Mouse (Mus musculus) midbrain, embryonic 12.5 days (tissue): ENCODE measurements around the gene Rpa1. TPM values are rescaled to one million over a fixed set of nuclear protein-coding genes. Genes with fewer than 3 reads are reported as not detected.
A peak's percentile ranks its signal among the peaks of the same experiment; 100 is the strongest.

Experiments used
- ATAC-seq: fragments of 200-750 bp; cut with Nextera tagmentation; 2 replicates; pipeline ENCODE4 v1.8.0; 2017; ENCODE audit warnings: low read depth, moderate TSS enrichment, moderate library complexity; ENCODE audit not compliant: low FRiP score
- H3K27ac ChIP-seq: fragments of 300-500 bp; sonication (generic); replicated peaks from 2 replicates; pipeline ENCODE4 v1.5.1; 2016; ENCODE audit warnings: mild to moderate bottlenecking
- H3K27me3 ChIP-seq: fragments of 300-500 bp; sonication (generic); 2 replicates; pipeline ENCODE4 v1.6.1; 2016; ENCODE audit warnings: mild to moderate bottlenecking
- H3K36me3 ChIP-seq: fragments of 300-500 bp; sonication (generic); 2 replicates; pipeline ENCODE4 v1.6.1; 2016
- H3K4me1 ChIP-seq: fragments of 300-500 bp; sonication (generic); 2 replicates; pipeline ENCODE4 v1.6.1; 2016
- H3K4me2 ChIP-seq: fragments of 300-500 bp; sonication (generic); replicated peaks from 2 replicates; pipeline ENCODE4 v1.6.1; 2016; ENCODE audit warnings: mild to moderate bottlenecking, moderate library complexity
- H3K4me3 ChIP-seq: fragments of 300-500 bp; sonication (generic); 2 replicates; pipeline ENCODE4 v1.5.1; 2016; ENCODE audit warnings: mild to moderate bottlenecking
- H3K9ac ChIP-seq: fragments of 300-500 bp; sonication (generic); replicated peaks from 2 replicates; pipeline ENCODE4 v1.6.1; 2016; ENCODE audit warnings: mild to moderate bottlenecking, moderate library complexity
- H3K9me3 ChIP-seq: fragments of 300-500 bp; sonication (generic); 2 replicates; pipeline ENCODE4 v1.6.1; 2016; ENCODE audit warnings: mild to moderate bottlenecking
- WGBS: fragments of 180-500 bp; shearing (Covaris S2); methylation state at CpG from one replicate; pipeline ENCODE4 v1.1.7; 2016; 5-methylcytosine and 5-hydroxymethylcytosine counted together
- polyA plus RNA-seq: library from polyadenylated mRNA; unstranded; fragments of >200 nt; fragmentation: Nextera tagmentation; extraction: Ambion mirVana; gene quantifications from 2 replicates; pipeline ENCODE4 v1.2.1, GENCODE M21; 2016

The Rpa1 gene
- polyA plus RNA-seq, 1 experiment from 2014 or later: 110 TPM

GRCm38 (mm10) chr11:75344716-75345115, 3.4 kb downstream of the Rpa1 start:
- Histone ChIP-seq H3K36me3 (peaks cover 12% of the 10 kb centered on the region), H3K9ac (no peak overlapping the region), H3K4me2 (no peak overlapping the region), H3K4me3 (no peak overlapping the region), H3K9me3 (no peaks in the 10 kb centered on the region), H3K27ac (no peak overlapping the region), H3K27me3 (no peaks in the 10 kb centered on the region), H3K4me1 (peaks cover 20% of the 10 kb centered on the region)
- no peak for ATAC-seq
- 96% methylated on average over 5 of the region's 5 CpGs for WGBS

GRCm38 (mm10) chr11:75344163-75344562, 4.0 kb downstream of the Rpa1 start:
- WGBS: 91% methylated on average over 2 of the region's 2 CpGs
- peaks cover 15% of the 10 kb centered on the region for H3K36me3 ChIP-seq
- ATAC-seq: no peak

GRCm38 (mm10) chr11:75343096-75343495, 5.0 kb downstream of the Rpa1 start:
- 96% methylated on average over 2 of the region's 2 CpGs for WGBS
- Histone ChIP-seq H3K9ac (no peak overlapping the region), H3K4me1 (peaks cover 15% of the 10 kb centered on the region), H3K9me3 (no peaks in the 10 kb centered on the region), H3K4me2 (no peak overlapping the region), H3K27ac (no peak overlapping the region), H3K4me3 (no peak overlapping the region), H3K36me3 (peaks cover 26% of the 10 kb centered on the region), H3K27me3 (no peaks in the 10 kb centered on the region)
- ATAC-seq: no peak

More at GRCm38 (mm10) chr11:75344163-75344562, 4.0 kb downstream of the Rpa1 start:
- no peak overlapping the region for H3K9ac ChIP-seq
- H3K4me1 ChIP-seq: peaks cover 20% of the 10 kb centered on the region
- H3K9me3 ChIP-seq: no peaks in the 10 kb centered on the region
- H3K4me2 ChIP-seq: no peak overlapping the region
- no peak overlapping the region for H3K4me3 ChIP-seq
- no peak overlapping the region for H3K27ac ChIP-seq
- H3K27me3 ChIP-seq: no peaks in the 10 kb centered on the region

GRCm38 (mm10) chr11:75340698-75341345, 7.3 kb downstream of the Rpa1 start:
- no peaks in the 10 kb centered on the region for H3K9me3 ChIP-seq
- no peak for ATAC-seq
- no peak overlapping the region for H3K9ac ChIP-seq
- no peaks in the 10 kb centered on the region for H3K4me1 ChIP-seq
- 83% methylated on average over 12 of the region's 12 CpGs for WGBS
- no peak overlapping the region for H3K4me3 ChIP-seq
- H3K27me3 ChIP-seq: no peaks in the 10 kb centered on the region
- H3K4me2 ChIP-seq: no peak overlapping the region
- H3K36me3 ChIP-seq: peaks cover 46% of the 10 kb centered on the region
- no peak overlapping the region for H3K27ac ChIP-seq

- WGBS: 91% methylated on average over 14 of the region's 14 CpGs
- Histone ChIP-seq H3K4me1 (no peaks in the 10 kb centered on the region), H3K9me3 (no peaks in the 10 kb centered on the region), H3K4me2 (no peak overlapping the region), H3K27ac (0 out of 2 replicates have a peak overlapping the region, but pooled peaks have one; percentile 10), H3K4me3 (no peak overlapping the region), H3K27me3 (no peaks in the 10 kb centered on the region), H3K36me3 (peaks cover 46% of the 10 kb centered on the region), H3K9ac (no peak overlapping the region)
- no peak for ATAC-seq
Measured at GRCm38 (mm10) chr11:75340076-75340475, 8.0 kb downstream of the Rpa1 start.

GRCm38 (mm10) chr11:75337246-75337645, 10.9 kb downstream of the Rpa1 start:
- Histone ChIP-seq H3K9me3 (no peaks in the 10 kb centered on the region), H3K4me2 (no peak overlapping the region), H3K36me3 (peaks cover 46% of the 10 kb centered on the region), H3K4me1 (no peaks in the 10 kb centered on the region), H3K9ac (no peak overlapping the region), H3K27me3 (no peaks in the 10 kb centered on the region), H3K27ac (no peak overlapping the region), H3K4me3 (no peak overlapping the region)
- no peak for ATAC-seq
- WGBS: 94% methylated on average over 7 of the region's 7 CpGs

- WGBS: 86% methylated on average over 8 of the region's 8 CpGs
Measured at GRCm38 (mm10) chr11:75336676-75337075, 11.4 kb downstream of the Rpa1 start.

GRCm38 (mm10) chr11:75325969-75326311, 22.2 kb downstream of the Rpa1 start:
- 0 out of 2 replicates have a peak, but pooled peaks cover 3% of the 10 kb centered on the region for H3K4me1 ChIP-seq
- H3K27ac ChIP-seq: no peak overlapping the region
- no peak overlapping the region for H3K4me2 ChIP-seq
- no peaks in the 10 kb centered on the region for H3K9me3 ChIP-seq
- no peak overlapping the region for H3K4me3 ChIP-seq
- peaks cover 20% of the 10 kb centered on the region for H3K36me3 ChIP-seq
- 92% methylated on average over 7 of the region's 7 CpGs for WGBS
- H3K9ac ChIP-seq: no peak overlapping the region
- no peak for ATAC-seq
- H3K27me3 ChIP-seq: no peaks in the 10 kb centered on the region

More at GRCm38 (mm10) chr11:75336676-75337075, 11.4 kb downstream of the Rpa1 start:
- no peak overlapping the region for H3K27ac ChIP-seq
- no peak overlapping the region for H3K4me2 ChIP-seq
- no peak overlapping the region for H3K9ac ChIP-seq
- H3K36me3 ChIP-seq: peaks cover 46% of the 10 kb centered on the region
- no peak overlapping the region for H3K4me3 ChIP-seq
- no peaks in the 10 kb centered on the region for H3K9me3 ChIP-seq
- no peaks in the 10 kb centered on the region for H3K4me1 ChIP-seq
- no peak for ATAC-seq
- no peaks in the 10 kb centered on the region for H3K27me3 ChIP-seq

GRCm38 (mm10) chr11:75325116-75325968, 22.8 kb downstream of the Rpa1 start:
- Histone ChIP-seq H3K27me3 (no peaks in the 10 kb centered on the region), H3K9me3 (no peaks in the 10 kb centered on the region), H3K4me1 (0 out of 2 replicates have a peak, but pooled peaks cover 3% of the 10 kb centered on the region), H3K4me3 (no peak overlapping the region), H3K36me3 (peaks cover 20% of the 10 kb centered on the region), H3K4me2 (no peak overlapping the region), H3K27ac (no peak overlapping the region), H3K9ac (no peak overlapping the region)
- no peak for ATAC-seq
- 90% methylated on average over 16 of the region's 16 CpGs for WGBS

GRCm38 (mm10) chr11:75324433-75324832, 23.7 kb downstream of the Rpa1 start:
- Histone ChIP-seq H3K27ac (no peak overlapping the region), H3K4me3 (no peak overlapping the region), H3K36me3 (peaks cover 20% of the 10 kb centered on the region), H3K9ac (no peak overlapping the region), H3K27me3 (no peaks in the 10 kb centered on the region), H3K4me2 (no peak overlapping the region), H3K9me3 (no peaks in the 10 kb centered on the region), H3K4me1 (0 out of 2 replicates have a peak, but pooled peaks cover 3% of the 10 kb centered on the region)
- 96% methylated on average over 2 of the region's 2 CpGs for WGBS
- no peak for ATAC-seq

GRCm38 (mm10) chr11:75323326-75323737, 24.8 kb downstream of the Rpa1 start:
- Histone ChIP-seq H3K36me3 (peaks cover 18% of the 10 kb centered on the region), H3K9ac (no peak overlapping the region), H3K27me3 (no peaks in the 10 kb centered on the region), H3K9me3 (no peaks in the 10 kb centered on the region), H3K4me1 (0 out of 2 replicates have a peak, but pooled peaks cover 3% of the 10 kb centered on the region), H3K27ac (no peak overlapping the region), H3K4me3 (no peak overlapping the region), H3K4me2 (no peak overlapping the region)
- no peak for ATAC-seq
- WGBS: 78% methylated on average over 8 of the region's 8 CpGs

- Histone ChIP-seq H3K4me3 (no peak overlapping the region), H3K4me2 (no peak overlapping the region), H3K27ac (no peak overlapping the region), H3K36me3 (peaks cover 20% of the 10 kb centered on the region), H3K9me3 (no peaks in the 10 kb centered on the region), H3K4me1 (0 out of 2 replicates have a peak, but pooled peaks cover 3% of the 10 kb centered on the region), H3K9ac (no peak overlapping the region), H3K27me3 (no peaks in the 10 kb centered on the region)
- ATAC-seq: no peak
- WGBS: 64% methylated on average over 5 of the region's 5 CpGs
Measured at GRCm38 (mm10) chr11:75319246-75319645, 28.9 kb downstream of the Rpa1 start.
